Mouse (Mus musculus): ENCODE measurements at regions not wholly inside any gene's neighbourhood (a gene's known extent, or its start where the extent isn't known, plus 50 kb on each side); places are given as distances from the start of the nearest gene placed in this dataset.

- DNase-seq, result no peak
These were observed 817.0 kb downstream of the Phex start for GRCm38 (mm10) chrX:156598070-156598469.

- DNase-seq, result peak; percentile 30
These were observed 820.4 kb downstream of the Phex start for GRCm38 (mm10) chrX:156594735-156595134.

Measured in retina, postnatal 1 day (tissue).